Mouse (Mus musculus): ENCODE results near the gene Grk4. TPM values are rescaled to one million over a fixed set of nuclear protein-coding genes. Genes with fewer than 3 reads are reported as not detected.

Grk4 gene
- polyA plus RNA-seq (2016; fragmentation: Nextera tagmentation; extraction: Ambion mirVana): 2.0 and 2.1 TPM in 2 replicates

DNA sequence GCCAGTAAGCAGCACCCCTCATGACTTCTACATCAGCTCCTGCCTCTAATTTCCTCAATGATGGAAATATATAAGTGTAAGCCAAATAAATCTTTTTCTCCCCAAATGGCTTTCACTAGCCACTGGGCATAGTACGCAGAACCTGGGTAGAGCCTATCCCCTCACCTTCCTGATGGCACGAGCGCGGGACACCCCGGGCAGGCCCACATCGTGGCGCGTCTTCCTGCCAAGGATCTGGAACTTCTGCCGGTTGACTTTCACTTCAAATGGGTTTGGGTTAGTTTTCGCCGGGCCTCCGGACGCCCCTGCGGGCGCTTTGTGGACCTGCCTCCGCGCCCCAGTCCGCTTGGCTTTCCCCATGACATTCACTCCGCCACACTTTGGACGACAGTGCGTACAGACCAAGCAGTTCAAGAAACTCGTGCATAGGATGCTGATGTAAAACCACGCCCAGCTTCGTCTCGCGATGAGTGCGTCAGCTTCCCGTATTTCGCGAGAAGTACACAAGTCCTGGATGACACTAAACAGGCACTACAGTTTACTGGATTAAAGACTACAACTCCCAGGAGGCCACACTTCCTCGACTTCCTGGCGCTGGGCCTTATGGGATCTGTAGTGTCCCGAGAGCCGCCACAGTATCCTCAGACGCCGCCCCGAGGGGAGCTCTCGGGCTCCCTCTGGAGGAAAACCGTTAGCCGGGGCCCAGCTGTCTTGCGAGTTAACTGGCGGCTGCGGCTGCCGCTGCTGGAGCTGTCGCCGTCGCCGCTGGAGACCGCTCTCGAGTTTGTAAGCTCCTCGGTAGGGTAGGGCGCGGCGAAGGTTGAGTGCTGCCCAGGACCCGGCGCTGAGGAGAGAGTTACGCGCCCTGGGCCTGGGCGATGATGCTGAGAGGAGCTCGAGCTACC is at the start of gene Grk4, which contains the start of gene Nop14:
Gene Grk4 (plus strand): TSS at position 694 of the 905 bp plus-strand sequence.
Gene Nop14 (minus strand): TSS at position 463 of the 905 bp plus-strand sequence.
- Histone ChIP-seq H3K27me3 (ENCODE audit: insufficient read depth, poor library complexity, severe bottlenecking) (0 out of 2 replicates have a peak, but pooled peaks cover 3% of the 10 kb centered on the region), H3K36me3 (peaks cover 30% of the 10 kb centered on the region), H3K4me1 (replicated peaks) (peaks cover 7% of the 10 kb centered on the region), H3K27ac (peak within 1 kb of the TSS; percentile 89), H3K9me3 (no peaks in the 10 kb centered on the region), H3K4me3 (peak within 1 kb of the TSS; percentile 72)
- DNase-seq (ENCODE audit: low spot score): peak; percentile 99
- WGBS: under 1% methylated on average over 60 of the region's 60 CpGs

DNA sequence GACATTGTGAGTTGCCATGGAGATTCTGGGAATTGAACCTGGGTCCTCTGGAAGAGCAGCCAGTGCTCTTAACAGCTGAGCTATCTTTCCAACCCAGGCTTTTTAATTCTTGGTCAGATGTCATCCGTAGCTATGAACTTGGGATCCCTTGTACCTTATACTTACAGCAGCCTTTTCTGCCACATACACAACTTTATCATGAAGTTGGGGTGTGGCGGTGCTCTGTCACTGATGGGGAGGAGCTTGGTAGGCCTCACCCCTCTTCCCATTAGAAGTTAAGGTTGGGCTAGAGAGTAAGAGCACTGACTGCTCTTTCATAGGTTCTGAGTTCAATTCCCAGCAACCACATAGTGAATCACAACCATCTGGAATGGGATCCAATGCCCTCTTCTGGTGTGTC is 27.2 kb upstream of the Grk4 start:
- Histone ChIP-seq H3K36me3 (peaks cover 85% of the 10 kb centered on the region), H3K27ac (no peak overlapping the region), H3K4me3 (no peak overlapping the region), H3K27me3 (ENCODE audit: insufficient read depth, poor library complexity, severe bottlenecking) (no peaks in the 10 kb centered on the region), H3K4me1 (replicated peaks) (peaks cover 30% of the 10 kb centered on the region), H3K9me3 (no peaks in the 10 kb centered on the region)
- no peak for DNase-seq (ENCODE audit: low spot score)
- 96% methylated on average over 2 of the region's 2 CpGs for WGBS

GRCm38 (mm10) chr5:34633641-34634040 is 26.5 kb upstream of the Grk4 start:
- Histone ChIP-seq H3K27ac (no peak overlapping the region), H3K36me3 (peaks cover 85% of the 10 kb centered on the region), H3K9me3 (no peaks in the 10 kb centered on the region), H3K4me1 (replicated peaks) (peaks cover 30% of the 10 kb centered on the region), H3K4me3 (no peak overlapping the region), H3K27me3 (ENCODE audit: insufficient read depth, poor library complexity, severe bottlenecking) (no peaks in the 10 kb centered on the region)
- WGBS: 82% methylated on average over 4 of the region's 4 CpGs
- no peak for DNase-seq (ENCODE audit: low spot score)

DNA sequence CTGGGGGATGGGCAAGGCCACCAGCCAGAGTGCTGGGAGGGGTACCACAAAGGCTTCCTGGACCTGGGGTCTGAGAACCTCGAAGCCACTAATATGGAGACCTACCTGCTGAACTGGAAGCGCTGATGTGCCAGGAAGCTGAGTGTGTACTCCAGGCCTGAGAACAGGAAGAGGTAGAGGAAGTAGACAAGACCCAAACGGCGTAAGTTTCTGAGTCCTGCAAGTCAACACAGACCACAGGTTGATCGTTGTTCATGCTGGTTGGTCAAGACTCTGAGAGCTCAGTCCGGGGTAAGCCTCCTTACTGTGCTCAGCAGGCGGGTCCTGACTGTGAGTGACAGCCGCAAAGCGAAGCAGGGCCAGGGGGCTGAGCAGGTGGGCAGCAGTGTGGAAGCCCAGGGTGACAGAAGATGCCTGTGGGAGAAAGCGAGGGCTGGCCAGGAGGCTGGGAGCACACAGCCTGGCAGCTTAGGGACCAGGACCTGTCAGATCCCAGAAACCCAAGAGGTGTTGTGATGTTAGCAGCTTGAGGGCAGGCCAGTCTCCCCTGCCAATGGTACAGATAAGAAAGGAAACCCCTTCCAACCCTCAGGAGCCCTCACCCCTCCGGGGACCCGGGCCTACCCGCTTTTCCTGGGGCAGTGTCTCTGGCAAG is 25.3 kb upstream of the Grk4 start:
- Histone ChIP-seq H3K9me3 (no peaks in the 10 kb centered on the region), H3K36me3 (peaks cover 85% of the 10 kb centered on the region), H3K27ac (no peak overlapping the region), H3K4me3 (no peak overlapping the region), H3K4me1 (replicated peaks) (peaks cover 35% of the 10 kb centered on the region), H3K27me3 (ENCODE audit: insufficient read depth, poor library complexity, severe bottlenecking) (no peaks in the 10 kb centered on the region)
- DNase-seq (ENCODE audit: low spot score): no peak
- WGBS: 94% methylated on average over 13 of the region's 13 CpGs

GRCm38 (mm10) chr5:34635665-34636192 is 24.4 kb upstream of the Grk4 start:
- peak overlapping the region; percentile 88 for H3K27ac ChIP-seq
- no peaks in the 10 kb centered on the region for H3K27me3 ChIP-seq (ENCODE audit: insufficient read depth, poor library complexity, severe bottlenecking)
- peak overlapping the region; percentile 67 for H3K4me3 ChIP-seq
- 64% methylated on average over 10 of the region's 10 CpGs for WGBS
- H3K36me3 ChIP-seq: peaks cover 85% of the 10 kb centered on the region
- peaks cover 44% of the 10 kb centered on the region for H3K4me1 ChIP-seq (replicated peaks)
- DNase-seq (ENCODE audit: low spot score): no peak
- no peaks in the 10 kb centered on the region for H3K9me3 ChIP-seq

DNA sequence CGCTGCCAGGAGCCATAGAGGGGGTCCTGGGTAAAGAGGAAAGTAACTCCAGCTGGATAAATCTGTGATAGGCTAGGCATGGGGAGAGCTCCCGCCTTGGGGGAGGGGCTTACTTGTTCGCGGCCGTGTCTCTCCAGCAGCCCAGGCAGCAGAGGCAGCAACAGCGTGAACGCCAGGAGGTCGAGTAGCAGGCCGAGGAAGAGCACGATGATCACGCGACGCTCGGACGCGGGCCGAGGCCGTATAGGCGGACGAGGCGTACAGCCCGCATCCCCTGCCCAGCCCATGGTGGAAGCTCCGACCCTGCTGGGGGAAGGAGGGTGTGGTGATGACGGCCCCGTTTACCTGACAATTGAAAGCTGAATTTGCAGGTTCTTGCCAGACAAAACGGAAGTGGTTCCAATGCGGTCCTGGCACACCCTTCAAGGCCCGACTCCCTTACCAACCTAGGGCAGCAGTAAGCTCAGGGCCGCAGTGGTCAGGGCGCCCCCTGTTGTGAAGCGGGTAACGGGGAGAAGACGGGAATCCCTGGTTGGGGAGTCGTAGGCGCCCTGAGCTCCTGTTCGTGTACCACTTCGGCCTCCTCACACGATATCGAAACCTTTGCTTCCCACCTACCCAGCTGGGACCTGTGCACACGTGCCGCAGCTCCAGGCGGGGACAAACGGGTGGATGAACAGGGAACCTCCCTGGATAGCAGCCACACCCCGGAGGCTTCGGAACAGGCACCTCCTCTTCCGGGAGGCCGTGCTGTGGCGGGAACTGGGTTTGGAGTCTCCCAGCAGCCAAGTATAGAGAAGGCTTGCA is 23.5 kb upstream of the Grk4 start, which contains the start of gene Mfsd10:
Gene Mfsd10 (minus strand): TSS at position 732 of the 807 bp plus-strand sequence.
- Histone ChIP-seq H3K27me3 (ENCODE audit: insufficient read depth, poor library complexity, severe bottlenecking) (no peaks in the 10 kb centered on the region), H3K27ac (peak within 1 kb of the TSS; percentile 88), H3K4me1 (replicated peaks) (peaks cover 45% of the 10 kb centered on the region), H3K9me3 (no peaks in the 10 kb centered on the region), H3K36me3 (peaks cover 85% of the 10 kb centered on the region), H3K4me3 (peak within 1 kb of the TSS; percentile 67)
- peak; percentile 80 for DNase-seq (ENCODE audit: low spot score)
- WGBS: under 1% methylated on average over 48 of the region's 48 CpGs

- Histone ChIP-seq H3K27ac (peak overlapping the region; percentile 88; the same call in 1 of the 2 replicates), H3K27me3 (ENCODE audit: insufficient read depth, poor library complexity, severe bottlenecking) (no peaks in the 10 kb centered on the region), H3K4me3 (peak overlapping the region; percentile 67; the same call in 1 of the 2 replicates), H3K9me3 (no peaks in the 10 kb centered on the region), H3K36me3 (peaks cover 80% of the 10 kb centered on the region), H3K4me1 (replicated peaks) (peaks cover 45% of the 10 kb centered on the region)
- 81% methylated on average over 7 of the region's 7 CpGs for WGBS
- DNase-seq (ENCODE audit: low spot score): no peak
Measured at GRCm38 (mm10) chr5:34637591-34638156, 22.5 kb upstream of the Grk4 start.

DNA sequence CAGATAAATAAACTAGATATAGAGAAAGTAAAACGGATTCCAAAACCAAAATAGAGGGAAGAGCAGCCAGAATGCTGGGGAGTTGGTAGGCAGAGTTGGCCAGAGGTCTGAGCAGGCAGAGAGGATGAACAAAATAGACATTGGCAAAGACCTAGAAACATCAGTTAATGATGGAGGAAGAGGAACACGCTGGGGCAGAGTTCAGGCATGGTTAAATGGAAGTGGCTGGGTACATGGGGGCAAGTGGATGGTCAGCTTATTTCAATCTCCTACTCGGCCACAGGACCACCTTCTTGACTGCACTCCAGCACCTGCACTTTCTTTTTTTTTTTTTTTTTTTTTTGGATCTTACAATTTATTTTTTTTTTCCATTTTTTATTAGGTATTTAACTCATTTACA is 18.2 kb upstream of the Grk4 start:
- no peaks in the 10 kb centered on the region for H3K27me3 ChIP-seq (ENCODE audit: insufficient read depth, poor library complexity, severe bottlenecking)
- H3K4me3 ChIP-seq: no peak overlapping the region
- 93% methylated on average over 3 of the region's 3 CpGs for WGBS
- peaks cover 91% of the 10 kb centered on the region for H3K36me3 ChIP-seq
- no peaks in the 10 kb centered on the region for H3K9me3 ChIP-seq
- no peak overlapping the region for H3K27ac ChIP-seq
- no peak for DNase-seq (ENCODE audit: low spot score)
- H3K4me1 ChIP-seq (replicated peaks): peaks cover 25% of the 10 kb centered on the region

- Histone ChIP-seq H3K27ac (no peak overlapping the region), H3K27me3 (ENCODE audit: insufficient read depth, poor library complexity, severe bottlenecking) (no peaks in the 10 kb centered on the region), H3K36me3 (peaks cover 95% of the 10 kb centered on the region), H3K9me3 (no peaks in the 10 kb centered on the region), H3K4me3 (no peak overlapping the region), H3K4me1 (replicated peaks) (peaks cover 15% of the 10 kb centered on the region)
- DNase-seq (ENCODE audit: low spot score): no peak
- 75% methylated on average over 5 of the region's 5 CpGs for WGBS
Measured at GRCm38 (mm10) chr5:34642932-34643331, 17.2 kb upstream of the Grk4 start.

DNA sequence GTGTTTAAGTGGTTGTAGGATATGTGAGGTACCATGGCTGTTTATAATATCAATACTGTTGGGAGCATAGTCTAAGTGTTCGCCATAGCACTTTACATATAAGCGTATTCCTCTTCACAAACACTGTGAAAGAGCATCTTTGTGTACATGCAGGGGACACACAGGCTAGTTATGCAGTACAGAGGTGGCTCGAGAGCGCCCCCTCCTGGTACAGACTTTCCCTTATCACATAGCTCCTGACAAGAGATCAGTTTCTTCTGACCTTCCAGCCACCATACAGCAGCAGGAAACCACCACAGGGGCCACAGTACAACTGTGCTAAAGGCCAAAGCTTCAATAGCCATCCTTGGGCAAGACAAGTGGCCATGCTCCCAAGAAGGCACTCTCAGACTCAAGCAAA is 12.6 kb upstream of the Grk4 start:
- 54% methylated on average over 4 of the region's 4 CpGs for WGBS
- H3K4me1 ChIP-seq (replicated peaks): no peaks in the 10 kb centered on the region
- DNase-seq (ENCODE audit: low spot score): peak; percentile 72
- no peaks in the 10 kb centered on the region for H3K27me3 ChIP-seq (ENCODE audit: insufficient read depth, poor library complexity, severe bottlenecking)
- H3K27ac ChIP-seq: no peak overlapping the region
- H3K4me3 ChIP-seq: no peak overlapping the region
- H3K36me3 ChIP-seq: peaks cover 100% of the 10 kb centered on the region
- no peaks in the 10 kb centered on the region for H3K9me3 ChIP-seq

DNA sequence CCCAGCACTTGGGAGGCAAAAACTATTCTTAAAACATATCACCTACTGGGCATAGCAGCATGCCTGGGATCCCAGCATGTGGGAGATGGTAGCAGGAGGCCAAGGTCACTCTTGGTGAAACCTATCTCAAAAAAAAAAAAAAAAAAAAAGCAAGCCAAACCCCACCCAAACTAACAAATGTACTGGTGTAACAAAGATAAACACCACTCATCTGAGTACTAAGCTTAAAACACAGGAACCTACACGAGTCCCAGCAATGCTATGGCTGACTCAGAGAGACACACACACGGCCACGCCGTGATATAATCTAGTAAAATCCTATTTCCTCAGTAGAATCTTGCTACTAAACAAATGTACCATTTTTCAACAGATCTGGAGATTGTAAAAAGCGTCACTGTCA is 7.2 kb upstream of the Grk4 start:
- no peaks in the 10 kb centered on the region for H3K9me3 ChIP-seq
- no peak overlapping the region for H3K4me3 ChIP-seq
- H3K27me3 ChIP-seq (ENCODE audit: insufficient read depth, poor library complexity, severe bottlenecking): no peaks in the 10 kb centered on the region
- H3K36me3 ChIP-seq: peaks cover 96% of the 10 kb centered on the region
- DNase-seq (ENCODE audit: low spot score): no peak
- H3K4me1 ChIP-seq (replicated peaks): no peaks in the 10 kb centered on the region
- 91% methylated on average over 5 of the region's 5 CpGs for WGBS
- no peak overlapping the region for H3K27ac ChIP-seq

DNA sequence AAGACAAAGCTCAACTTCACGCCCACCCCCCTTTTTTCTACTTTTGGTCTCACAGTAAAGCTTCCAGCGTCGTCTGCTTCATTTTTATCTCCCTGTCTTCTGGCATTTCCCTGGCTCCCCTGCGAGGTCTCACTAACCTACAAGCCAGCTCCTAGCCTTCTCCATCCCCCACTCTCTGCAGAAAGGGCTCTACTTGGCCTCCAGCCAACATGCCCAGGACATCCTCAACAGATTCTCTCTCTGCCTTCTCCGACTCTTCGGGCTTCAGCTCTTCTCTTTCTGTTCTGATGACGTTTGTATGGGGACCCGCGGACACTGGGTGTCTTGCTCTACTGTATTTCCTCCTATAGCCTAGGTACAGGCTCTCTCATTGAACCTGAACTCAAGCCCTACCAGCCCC is 5.3 kb upstream of the Grk4 start:
- Histone ChIP-seq H3K27me3 (ENCODE audit: insufficient read depth, poor library complexity, severe bottlenecking) (no peaks in the 10 kb centered on the region), H3K36me3 (peaks cover 81% of the 10 kb centered on the region), H3K4me1 (replicated peaks) (peaks cover 7% of the 10 kb centered on the region), H3K4me3 (no peak overlapping the region), H3K27ac (no peak overlapping the region), H3K9me3 (no peaks in the 10 kb centered on the region)
- WGBS: 94% methylated on average over 9 of the region's 9 CpGs
- DNase-seq (ENCODE audit: low spot score): no peak
